Mouse (Mus musculus): ENCODE results near the gene Plin4.
"Not testable (repeated sequence)": the region's sequence is repeated elsewhere in the genome, so short reads cannot be mapped to it uniquely, and the experiment has no call there.

The Plin4 gene

DNA sequence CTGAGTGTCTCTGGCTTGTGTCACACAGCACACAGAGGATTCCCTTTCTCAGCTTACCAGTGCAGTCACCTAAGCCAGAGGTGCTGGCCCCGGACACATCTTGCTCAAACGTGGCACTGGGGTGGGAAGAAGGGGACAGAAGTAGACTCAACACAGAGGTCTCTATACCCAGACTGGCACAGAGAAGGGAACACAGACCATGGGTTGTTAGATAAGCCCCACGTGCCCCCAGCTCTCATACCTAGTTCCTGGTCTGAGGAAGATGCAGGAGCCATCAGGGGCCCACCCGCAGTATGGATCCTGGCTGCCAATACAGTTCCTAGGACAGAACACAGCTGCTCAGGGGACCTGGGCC, 15.7 kb upstream of the Plin4 start:
- DNase-seq, result no peak

DNA sequence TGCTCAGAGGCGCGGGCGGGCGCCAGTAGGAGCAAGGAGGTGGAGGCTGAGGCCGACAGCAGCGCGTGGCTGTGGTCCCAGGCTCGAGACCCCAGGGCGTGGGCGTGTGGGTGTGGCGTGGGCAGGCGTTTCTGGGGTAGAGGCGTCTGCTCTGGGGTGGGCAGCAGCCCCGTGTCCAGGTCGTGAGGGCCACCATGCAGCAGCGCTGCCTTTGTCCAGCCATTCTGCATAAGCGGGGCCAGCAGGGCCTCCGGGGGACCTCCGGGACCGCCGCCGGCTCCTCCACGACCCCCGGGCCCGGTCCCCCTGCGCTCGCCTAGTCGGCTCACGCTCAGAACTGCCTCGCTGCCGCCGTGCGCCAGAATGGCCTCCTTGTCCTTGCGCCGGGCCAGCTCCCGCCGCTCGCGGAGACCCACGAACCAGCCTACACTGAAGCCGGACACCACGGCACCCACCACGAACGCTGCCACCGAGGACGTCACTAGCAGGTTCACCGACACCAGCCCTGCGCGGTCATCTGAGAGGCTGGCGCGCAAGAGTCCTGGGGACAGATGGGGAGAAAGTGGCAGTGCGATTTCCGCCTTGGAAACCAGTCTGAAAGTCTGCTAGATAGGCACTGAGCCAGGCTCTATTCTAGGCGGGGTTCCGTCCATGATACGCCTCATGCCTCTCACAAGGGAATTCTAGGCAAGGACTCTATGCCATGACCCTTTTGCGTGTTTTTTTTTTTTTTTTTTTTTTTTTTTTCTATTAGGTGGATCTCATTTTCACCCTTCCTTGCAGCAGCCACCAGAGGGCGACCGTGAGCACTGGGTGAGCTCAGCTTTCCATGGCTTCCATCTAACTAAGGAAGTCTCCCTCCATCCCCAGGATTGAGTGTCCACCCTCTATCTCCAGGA, 15.0 kb upstream of the Plin4 start:
- DNase-seq, result peak; percentile 71

DNA sequence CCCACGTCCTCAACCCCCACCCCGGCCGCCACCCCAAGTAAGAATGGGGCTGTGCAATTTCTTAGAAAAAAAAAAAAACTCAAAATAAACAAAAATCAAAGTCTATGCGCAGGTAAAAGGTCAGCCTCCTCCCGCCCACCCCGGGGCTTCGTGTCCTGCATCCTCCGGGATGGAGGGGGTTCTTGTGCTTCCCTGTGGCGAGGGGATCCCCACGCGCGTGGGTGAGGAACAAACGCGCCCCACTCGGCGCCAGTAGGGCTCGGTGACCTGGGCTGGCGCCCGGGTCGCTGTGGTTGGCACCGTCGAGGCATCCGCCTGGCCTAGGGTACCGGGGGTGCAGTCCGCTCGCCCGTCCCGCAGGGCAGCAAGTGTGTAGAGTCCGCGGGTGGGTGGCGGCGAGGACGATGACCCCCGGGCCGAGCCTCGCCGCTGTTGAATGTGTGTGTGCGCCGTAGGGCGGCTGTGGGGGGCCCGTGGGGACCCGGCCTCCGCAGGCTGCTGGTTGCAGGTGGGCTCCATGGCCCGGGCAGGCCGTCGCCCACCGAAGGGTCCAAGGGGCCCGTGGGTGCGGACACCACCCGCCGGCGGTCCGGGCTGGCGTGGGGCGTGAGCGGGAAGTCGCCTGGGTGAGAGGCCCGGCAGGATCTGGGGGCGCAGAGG, 14.2 kb upstream of the Plin4 start:
- DNase-seq, result no peak

DNA sequence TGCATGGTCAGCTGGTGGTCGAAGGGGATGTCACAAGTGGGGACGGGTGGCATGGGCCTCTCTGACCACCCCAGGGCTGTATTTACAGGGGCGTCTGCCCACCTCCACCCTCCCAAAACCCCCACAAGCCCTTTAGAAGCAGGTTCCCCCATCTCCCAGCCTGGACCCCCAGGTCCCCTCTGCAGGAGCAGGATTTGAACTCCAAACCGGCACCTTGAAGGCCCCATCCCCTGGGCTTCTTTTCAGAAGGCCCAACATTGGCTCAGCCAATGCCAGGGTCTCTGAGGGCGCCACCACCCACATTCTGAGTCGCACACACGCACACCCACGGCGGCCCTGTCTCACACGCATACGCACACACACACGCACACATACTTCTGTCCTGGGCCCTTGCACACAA, 13.6 kb upstream of the Plin4 start:
- DNase-seq, result no peak

DNA sequence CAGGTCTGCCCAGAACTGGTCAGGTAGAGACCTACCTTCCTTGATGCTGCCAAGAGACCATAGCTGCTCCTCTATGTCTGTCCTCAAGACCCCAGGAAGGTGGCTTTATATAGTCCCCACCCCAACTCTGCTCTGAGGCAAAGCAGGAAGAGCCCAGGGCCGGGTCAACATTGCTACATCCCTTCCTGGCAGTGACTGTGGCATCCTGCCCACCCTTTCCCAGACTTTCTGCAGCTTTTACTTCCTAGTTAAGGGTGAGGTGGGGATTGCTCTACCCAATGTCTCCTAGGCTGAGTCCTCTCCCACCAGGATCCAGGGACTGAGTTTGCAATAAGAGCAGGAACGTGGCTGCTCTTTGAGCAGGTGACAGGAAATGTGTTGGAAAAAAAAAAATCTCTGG, 12.2 kb upstream of the Plin4 start, which contains the start of gene Lrg1:
Gene Lrg1, minus strand, starts transcription at position 176 of the 400 bp plus-strand sequence.
- no peak for DNase-seq

DNA sequence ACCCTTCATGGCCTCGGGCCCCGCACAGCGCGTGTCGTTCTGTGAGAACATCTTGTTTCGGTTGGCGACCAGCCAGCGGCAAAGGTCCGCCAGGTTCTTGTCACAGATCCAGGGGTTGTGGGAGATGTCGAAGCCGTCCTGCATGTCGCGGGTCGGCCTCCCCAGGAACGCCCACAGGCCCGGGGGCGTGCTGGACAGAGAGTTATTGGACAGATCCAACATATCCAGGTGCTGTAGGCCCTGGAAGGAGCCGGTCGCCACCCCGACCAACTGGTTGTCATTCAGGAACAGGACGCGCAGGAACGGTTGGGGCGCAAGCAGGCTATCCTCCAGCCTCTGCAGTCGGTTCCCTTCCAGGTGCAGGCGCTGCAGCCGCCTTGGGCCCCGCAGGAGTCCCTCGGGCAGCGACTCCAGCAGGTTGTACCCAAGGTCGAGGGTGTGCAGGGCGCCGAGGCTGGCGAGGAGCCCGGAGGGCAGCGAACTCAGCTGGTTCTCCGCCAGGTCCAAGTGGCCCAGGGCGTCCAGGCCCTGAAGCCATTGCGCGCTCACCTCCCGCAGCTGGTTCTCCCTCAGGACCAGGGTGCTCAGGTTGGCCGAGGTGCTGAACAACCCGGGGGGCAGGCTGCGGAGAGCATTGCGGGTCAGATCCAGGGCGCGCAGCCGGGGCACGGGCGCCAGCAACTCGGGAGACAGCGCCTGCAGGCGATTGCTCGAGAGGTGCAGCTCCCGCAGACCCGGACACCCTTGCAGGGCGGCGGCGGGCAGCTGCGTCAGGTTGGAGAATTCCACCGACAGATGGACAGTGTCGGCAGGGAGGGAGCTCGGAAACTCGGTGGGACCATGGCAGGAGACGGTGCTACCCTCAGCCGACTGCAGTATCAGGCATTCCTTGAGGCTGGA, 10.6 kb upstream of the Plin4 start:
- DNase-seq, result no peak

DNA sequence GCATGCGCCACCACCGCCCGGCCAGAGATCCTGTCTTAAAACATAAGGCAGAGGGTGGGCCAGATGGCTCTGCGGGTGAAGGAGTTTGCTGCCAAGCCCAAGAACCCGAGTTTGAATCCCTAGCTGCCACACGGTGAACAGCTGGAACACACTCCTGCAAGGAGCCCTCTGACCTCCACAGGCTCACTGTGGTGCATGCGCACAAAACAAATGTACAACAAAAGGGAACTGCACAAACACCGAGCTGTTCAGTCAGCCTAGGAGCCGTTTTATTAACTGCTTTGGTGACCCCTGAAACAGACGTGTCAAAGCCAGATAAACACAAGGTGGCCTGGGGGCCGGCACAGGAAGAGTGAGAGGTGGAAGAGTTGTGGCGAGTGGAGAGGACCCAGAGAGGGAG, 9.8 kb upstream of the Plin4 start:
- no peak for DNase-seq

DNA sequence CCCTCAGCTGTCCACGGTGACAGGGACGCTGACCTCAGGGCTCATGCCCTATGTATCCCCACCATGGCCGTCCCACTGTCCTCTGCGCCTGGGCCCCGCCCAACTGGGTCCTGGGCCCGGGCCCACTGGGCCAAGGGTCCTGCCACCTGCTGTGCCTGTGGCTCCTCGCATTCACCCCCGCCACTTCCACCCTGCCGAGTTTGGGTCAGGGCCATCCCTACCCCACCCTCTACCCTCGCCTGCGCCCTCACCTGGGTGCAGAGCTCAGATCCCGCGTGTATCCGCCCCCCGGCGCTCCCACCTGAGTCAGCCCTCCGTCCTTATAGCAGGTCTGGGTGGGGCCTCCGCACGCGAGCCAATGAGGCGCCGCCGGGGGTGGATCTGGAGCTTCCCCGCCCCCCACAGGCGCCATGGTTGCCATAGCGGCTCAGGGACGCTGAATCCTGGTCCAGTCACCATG, 7.7 kb upstream of the Plin4 start, which contains the start of gene Plin5:
Gene Plin5, minus strand, starts transcription at position 346 of the 460 bp plus-strand sequence.
- peak; percentile 67 for DNase-seq

DNA sequence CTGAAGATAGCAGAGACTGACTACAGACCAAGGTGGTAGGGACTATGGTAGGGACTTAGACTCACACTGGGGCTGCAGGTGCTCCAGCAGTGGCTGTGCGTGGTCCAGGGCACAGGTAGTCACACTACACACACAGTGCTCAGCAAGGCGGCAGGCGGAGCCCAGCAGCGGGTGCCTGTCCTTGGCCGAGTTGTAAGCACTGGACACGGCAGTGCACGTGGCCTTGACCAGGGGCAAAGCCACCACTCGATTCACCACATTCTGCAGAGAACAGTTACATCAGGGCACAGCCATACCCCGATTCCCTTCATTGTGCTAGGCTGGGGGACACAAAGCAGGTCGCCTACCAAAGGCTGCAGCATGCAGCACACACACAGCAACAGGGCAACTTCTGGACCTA, 6.6 kb upstream of the Plin4 start:
- DNase-seq, result no peak

DNA sequence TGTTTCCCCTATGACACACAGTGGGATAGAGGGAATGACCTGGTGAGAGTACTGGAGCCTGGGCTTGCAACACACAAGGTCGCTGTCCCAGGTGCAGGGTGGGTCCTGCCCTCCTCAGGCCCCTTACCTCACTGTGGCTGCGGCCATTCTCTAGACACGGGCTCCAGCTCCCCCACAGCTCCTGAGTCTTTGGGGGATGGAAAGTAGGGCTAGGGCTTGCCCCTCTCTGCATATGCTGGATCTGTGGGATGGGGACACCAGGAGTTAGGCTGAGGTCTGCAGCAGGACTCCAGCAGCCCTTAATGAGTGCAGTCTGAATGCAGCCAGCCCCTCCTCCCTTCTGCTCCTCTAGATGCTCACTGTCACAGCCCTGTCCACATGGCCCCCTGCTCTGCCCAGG, 3.1 kb upstream of the Plin4 start:
- DNase-seq, result no peak

DNA sequence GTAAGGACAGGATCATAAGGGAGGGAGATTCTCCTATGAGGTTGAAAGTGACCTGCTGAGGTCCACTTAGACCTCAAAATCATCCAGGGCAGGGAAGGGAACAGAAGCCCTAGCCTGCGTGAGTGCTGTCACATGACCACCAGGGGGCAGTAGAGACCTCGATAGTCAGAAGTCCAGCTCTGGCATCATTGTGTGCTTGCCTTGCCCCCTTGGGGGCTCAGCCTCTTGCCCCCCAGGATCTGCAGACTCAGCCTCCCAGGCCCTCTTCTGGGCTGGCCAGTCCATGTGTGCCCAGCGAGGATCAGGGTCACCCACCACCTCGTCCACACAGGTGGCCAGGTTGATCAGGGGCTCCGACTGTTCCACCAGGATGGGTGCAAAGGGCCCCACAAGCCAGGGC, 2.3 kb upstream of the Plin4 start:
- DNase-seq, result peak; percentile 67

DNA sequence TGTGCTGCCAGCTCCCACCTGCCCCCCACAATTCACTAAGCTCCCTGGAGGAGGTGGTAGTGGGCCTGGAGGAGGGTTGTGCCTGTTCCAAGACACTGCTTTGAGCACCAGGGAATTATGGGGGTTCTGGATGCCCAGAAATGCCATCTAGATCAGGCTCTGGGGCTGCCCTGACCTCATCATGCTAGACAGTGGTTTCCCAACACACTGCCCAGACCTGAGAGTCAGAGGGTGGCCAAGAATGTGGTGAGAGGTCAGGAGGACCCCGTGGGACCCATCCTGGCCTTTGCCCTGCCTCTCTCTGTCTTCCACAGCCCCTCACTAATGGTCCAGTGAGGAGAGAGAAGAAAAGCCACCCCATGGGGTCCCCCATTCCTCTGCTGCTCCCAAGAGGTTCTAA, 1.4 kb upstream of the Plin4 start:
- no peak for DNase-seq

DNA sequence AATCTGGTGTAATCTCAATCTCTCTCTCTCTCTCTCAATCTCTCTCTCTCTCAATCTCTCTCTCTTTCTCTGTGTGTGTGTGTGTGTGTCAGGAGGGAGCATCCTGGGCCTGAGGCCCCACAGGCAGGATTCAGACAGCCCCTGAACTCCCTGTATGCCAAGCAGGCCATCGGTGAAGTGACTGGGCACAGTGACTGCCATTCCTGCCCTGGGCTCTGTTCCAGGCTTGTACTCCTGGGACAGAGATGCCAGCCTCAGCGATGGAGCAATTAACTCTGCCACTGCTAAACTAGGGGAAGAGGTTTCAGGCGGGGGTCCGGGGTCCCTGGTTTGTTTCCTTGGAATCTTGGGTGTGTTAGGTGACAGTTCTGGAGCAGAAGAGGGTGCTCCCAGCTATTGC, 968 bp upstream of the Plin4 start:
- no peak for DNase-seq

DNA sequence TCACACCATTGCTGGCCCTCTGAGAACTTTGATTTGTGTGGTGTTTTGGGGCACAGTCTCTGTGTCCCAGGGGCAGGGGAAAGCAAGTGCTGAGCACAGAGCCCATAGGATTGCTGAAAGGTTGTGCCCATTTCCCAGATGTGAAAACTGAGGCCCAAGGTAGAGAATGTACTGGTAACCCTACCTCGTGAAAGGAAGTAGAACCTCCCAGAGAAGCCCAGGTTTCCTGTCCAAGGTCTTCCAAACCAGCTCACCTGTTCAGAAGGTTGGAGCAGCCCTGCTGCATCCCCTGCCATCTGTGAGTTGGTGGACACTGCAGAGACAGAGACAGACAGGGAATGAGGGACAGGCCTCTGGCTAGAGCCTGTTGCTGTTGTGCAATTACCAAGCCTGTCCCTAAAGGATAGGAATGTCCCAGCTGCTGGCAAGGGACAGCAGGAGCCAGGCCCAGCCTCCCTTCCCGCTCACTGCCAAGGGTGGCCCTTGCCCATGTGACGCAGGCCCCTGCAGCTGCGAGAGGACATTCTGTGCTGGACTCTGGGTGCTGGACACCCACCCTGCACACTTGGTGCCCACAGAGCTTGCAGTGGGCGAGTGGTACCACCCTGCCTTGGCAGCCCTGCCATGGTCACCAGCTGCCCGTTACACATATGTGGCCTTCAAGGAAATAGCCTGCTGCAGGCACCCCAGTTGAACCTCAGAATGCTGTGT, 1.1 kb downstream of the Plin4 start:
- DNase-seq, result no peak

DNA sequence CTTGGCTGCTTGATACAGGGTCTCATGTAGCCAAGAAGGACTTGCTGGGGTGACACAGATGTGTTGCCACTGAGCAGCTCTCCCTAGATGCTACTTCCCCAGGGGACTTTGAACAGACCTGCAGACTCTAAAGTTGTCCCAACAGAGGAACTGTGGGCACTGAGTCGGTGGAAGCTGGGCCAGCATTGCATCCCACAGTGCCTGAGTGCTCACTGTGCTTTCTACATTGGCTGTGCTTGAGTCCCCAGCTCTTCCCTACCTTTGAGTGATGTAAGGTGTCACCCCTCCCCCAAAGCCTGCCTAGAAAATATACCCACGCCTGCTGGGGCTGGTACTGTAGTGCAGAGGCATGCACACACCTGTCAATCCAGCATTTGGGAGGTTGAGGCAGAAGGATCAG, 1.9 kb downstream of the Plin4 start:
- DNase-seq, result no peak

DNA sequence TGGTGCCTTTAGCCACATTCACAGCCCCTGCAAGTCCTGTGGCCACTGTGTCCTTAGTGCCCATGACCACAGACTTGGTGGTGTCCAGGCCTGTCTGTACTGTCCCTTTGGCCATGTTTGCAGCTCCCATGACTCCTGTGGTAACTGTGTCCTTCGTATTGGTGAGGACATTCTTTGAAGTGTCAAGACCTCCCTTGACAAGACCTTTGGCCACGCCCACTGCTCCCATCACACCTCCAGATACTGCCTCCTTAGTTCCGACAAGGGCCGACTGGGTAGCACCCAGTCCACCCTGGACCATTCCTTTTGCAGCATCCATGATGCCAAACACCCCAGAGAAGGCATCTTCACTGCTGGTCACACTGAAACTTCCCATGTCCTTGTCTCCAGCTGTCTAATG, 2.6 kb downstream of the Plin4 start:
- no peak for DNase-seq

DNA sequence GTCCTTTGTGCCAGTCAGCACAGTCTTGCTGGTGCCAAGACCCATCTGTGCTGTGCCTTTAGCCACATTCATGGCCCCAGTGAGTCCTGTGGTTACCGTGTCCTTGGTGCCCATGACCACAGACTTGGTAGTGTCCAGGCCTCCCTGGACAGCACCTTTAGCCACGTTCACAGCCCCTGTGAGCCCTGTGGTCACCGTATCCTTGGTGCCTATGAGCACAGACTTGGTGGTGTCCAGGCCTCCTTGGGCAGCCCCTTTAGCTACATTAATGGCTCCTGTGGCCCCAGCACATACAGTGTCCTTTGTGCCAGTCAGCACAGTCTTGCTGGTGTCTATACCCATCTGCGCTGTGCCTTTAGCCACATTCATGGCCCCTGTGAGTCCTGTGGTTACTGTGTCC, 3.2 kb downstream of the Plin4 start:
- DNase-seq, result not testable (repeated sequence)

DNA sequence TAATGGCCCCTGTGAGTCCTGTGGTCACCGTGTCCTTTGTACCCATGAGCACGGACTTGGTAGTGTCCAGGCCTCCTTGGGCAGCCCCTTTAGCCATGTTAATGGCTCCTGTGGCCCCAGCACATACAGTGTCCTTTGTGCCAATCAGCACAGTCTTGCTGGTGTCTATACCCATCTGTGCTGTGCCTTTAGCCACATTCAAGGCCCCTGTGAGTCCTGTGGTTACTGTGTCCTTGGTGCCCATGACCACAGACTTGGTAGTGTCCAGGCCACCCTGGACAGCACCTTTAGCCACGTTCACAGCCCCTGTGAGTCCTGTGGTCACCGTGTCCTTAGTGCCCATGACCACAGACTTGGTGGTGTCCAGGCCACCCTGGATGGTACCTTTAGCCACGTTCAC, 4.8 kb downstream of the Plin4 start:
- not testable (repeated sequence) for DNase-seq

DNA sequence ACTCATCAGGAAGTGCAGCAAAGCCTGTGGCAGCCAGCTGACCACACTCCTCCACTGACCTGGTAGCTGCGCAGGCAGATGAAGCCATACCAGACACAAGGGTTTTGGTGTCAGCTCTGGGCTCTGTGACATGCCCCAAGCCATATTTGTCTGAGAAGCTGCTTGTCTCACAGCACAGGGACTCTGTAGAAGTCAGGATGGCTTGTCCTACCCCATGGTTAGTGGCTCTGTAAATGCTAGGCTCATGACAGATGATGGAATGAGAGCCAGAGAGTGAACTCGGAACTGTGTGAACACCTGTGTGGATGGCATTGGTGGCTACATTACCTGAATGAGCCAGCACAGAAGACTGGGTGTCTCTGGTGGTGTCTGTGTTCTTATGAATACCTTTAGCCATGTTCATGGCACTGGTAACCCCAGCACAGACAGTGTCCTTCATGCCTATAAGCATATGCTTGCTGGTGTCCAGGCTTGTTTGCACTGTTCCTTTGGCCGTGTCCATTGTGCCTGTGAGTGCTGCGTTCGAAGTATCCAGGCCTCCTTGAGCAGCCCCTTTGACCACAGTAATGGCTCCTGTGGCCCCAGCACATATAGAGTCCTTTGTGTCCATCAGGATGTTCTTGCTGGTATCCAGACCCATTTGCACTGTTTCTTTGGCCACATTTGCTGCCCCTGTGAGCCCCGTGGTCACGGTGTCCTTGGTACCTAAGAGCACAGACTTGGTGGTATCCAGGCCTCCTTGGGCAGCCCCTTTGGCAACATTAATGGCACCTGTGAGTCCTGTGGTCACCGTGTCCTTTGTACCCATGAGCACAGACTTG, 5.9 kb downstream of the Plin4 start:
- DNase-seq, result no peak

DNA sequence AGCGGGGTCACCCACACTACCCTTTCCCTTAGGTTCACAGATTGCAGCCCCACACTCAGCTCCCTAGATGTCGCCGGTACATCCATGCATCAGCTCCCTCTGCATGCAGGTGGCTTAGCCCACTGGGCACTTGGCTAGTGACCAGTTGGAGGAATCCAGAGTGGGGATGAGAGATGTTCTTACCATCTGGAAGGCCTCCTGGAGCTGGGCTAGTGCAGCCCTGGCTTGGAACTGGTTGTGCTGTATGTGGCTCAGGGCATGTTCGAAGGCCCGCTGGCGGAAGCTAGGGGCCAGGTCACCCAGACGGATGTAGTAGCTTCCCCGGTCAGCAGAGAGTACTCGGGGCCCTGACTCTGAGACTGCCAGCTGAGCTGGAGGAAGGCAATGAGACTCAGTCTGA, 6.7 kb downstream of the Plin4 start:
- DNase-seq, result no peak

DNA sequence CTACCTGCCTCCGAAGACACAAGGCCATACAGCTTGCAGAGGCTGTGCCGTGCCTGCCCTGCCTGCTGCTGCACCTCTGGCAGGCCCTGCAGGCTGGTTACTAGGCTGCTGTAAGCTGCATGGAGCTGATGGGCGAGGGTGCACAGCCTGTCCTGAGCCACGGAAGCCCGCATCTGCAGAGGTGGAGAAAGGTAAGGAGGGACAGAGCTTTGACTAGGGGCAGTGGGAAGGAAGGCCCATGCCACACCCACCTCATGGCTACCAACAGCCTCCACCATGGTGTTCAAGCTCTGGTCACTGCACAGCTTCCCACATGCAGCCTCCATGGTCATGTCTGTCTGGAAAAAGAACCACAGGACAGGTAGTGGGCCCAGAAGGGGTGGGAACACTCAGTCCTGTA, 7.4 kb downstream of the Plin4 start:
- DNase-seq, result no peak

DNA sequence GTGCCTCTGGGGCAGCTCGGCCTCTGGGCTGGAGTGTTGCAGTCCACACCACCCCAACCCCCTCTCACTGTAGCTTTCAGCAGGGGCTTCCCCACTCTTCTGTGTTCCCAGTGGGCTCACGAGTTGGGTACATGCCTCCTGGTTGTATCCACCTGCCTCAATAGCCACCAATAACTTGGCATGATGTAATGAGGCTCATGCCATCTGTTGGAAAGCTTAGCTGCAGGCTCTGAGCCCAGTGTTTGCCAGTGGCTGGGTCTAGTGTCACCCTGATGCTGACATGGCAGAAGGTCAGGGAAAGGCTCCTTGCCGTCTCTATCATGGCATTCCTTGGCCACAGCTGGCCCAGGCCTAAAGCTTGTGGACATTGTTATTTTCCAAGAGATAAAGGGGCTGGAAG, 8.8 kb downstream of the Plin4 start:
- DNase-seq, result no peak

Measured in right cerebral cortex, postnatal 14 days (tissue).